Comparison of ENCODE assay signal across 17 mouse cellular contexts in the genomic region with DNA sequence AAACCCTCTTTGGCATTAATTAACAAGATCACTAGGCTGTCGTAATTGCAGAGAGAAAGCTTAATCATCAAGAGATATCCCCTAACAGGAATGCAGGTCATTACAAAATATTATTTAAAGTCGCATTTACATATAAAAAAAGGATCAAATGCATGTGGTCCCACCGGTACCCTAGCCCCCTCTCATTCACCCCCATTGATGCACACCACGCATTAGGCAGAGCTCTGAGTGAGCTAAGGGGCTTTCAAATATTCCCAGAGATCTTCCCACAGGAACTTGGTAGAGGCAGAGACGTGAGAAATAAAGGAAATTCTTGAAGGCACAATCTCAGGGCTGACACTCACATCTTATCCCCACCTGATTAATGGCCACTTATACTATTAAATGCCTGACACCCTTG.
A peak's percentile ranks its signal among the peaks of the same experiment; 100 is the strongest.
DNase-seq lines count a peak whose midpoint lies in the region; ATAC-seq lines count a peak whose summit lies in the region.
"Had no signal": no experiment of that assay in that cellular context is flagged by ENCODE, and none has a peak within 500 bp of the region (broad histone marks: within the 10 kb centered on the region; RNA-seq: fewer than 3 reads in every experiment).

No protein-coding gene starts in this region.

- DNase-seq in forebrain, embryonic 11.5 days (ENCODE audit: low spot score): no peak
- peak; percentile 28 for DNase-seq in forebrain, embryonic 14.5 days (ENCODE audit: low spot score)
- peak; percentile 19 for DNase-seq in midbrain, embryonic 14.5 days
- DNase-seq: adrenal gland, adult 2 months; adrenal gland, postnatal 10 days; adrenal gland, postnatal 25 days; cerebellum, adult 11-12 months; cerebellum, adult 2 months; cerebellum, adult 9-10 months; cerebellum, postnatal 10 days; cerebellum, postnatal 25 days had no signal

- H3K4me1 ChIP-seq in forebrain, embryonic 11.5 days (replicated peaks; ENCODE audit: control insufficient read depth, insufficient read depth, low read length): peaks cover 2% of the 10 kb centered on the region; the same call in 1 of the 2 replicates
- peaks cover 10% of the 10 kb centered on the region; the same call in 1 of the 2 replicates for H3K4me1 ChIP-seq in forebrain, embryonic 15.5 days
- H3K4me1 ChIP-seq in forebrain, embryonic 14.5 days (ENCODE audit: control insufficient read depth, insufficient read depth, low read length): peaks cover 4% of the 10 kb centered on the region; the same call in 1 of the 2 replicates
- 0 out of 2 replicates have a peak, but pooled peaks cover 7% of the 10 kb centered on the region for H3K4me1 ChIP-seq in forebrain, embryonic 16.5 days (replicated peaks; ENCODE audit: control insufficient read depth, insufficient read depth, low read length)
- peaks cover 6% of the 10 kb centered on the region for H3K4me1 ChIP-seq in midbrain, embryonic 14.5 days (ENCODE audit: control insufficient read depth, insufficient read depth, low read length)
- 0 out of 2 replicates have a peak, but pooled peaks cover 2% of the 10 kb centered on the region for H3K4me1 ChIP-seq in midbrain, embryonic 16.5 days (ENCODE audit: control insufficient read depth, insufficient read depth, low read length)
- 0 out of 2 replicates have a peak, but pooled peaks cover 4% of the 10 kb centered on the region for H3K4me1 ChIP-seq in kidney, embryonic 16.5 days (ENCODE audit: insufficient read depth, low read length)
- H3K4me1 ChIP-seq: embryonic facial prominence, embryonic 12.5 days had no signal

- H3K36me3 ChIP-seq in forebrain, embryonic 11.5 days (ENCODE audit: control insufficient read depth, insufficient read depth, low read length): no peaks in the 10 kb centered on the region
- H3K36me3 ChIP-seq in forebrain, embryonic 15.5 days: no peaks in the 10 kb centered on the region
- no peaks in the 10 kb centered on the region for H3K36me3 ChIP-seq in forebrain, embryonic 14.5 days (ENCODE audit: control insufficient read depth, insufficient read depth, low read length)
- no peaks in the 10 kb centered on the region for H3K36me3 ChIP-seq in forebrain, embryonic 16.5 days (ENCODE audit: control insufficient read depth, insufficient read depth)
- H3K36me3 ChIP-seq in midbrain, embryonic 14.5 days (ENCODE audit: control insufficient read depth, insufficient read depth, low read length): no peaks in the 10 kb centered on the region
- no peaks in the 10 kb centered on the region for H3K36me3 ChIP-seq in midbrain, embryonic 16.5 days (ENCODE audit: control insufficient read depth, insufficient read depth, low read length)
- no peaks in the 10 kb centered on the region for H3K36me3 ChIP-seq in kidney, embryonic 16.5 days (ENCODE audit: insufficient read depth, low read length)
- H3K36me3 ChIP-seq: embryonic facial prominence, embryonic 10.5 days; embryonic facial prominence, embryonic 12.5 days had no signal

- no peaks in the 10 kb centered on the region for H3K9me3 ChIP-seq in forebrain, embryonic 11.5 days (ENCODE audit: control insufficient read depth, low read length)
- H3K9me3 ChIP-seq in forebrain, embryonic 15.5 days: no peaks in the 10 kb centered on the region
- no peaks in the 10 kb centered on the region for H3K9me3 ChIP-seq in forebrain, embryonic 14.5 days (replicated peaks; ENCODE audit: control insufficient read depth, low read length)
- H3K9me3 ChIP-seq in forebrain, embryonic 16.5 days (ENCODE audit: control insufficient read depth, low read length): no peaks in the 10 kb centered on the region
- no peaks in the 10 kb centered on the region for H3K9me3 ChIP-seq in midbrain, embryonic 14.5 days (ENCODE audit: control insufficient read depth, low read length)
- H3K9me3 ChIP-seq in midbrain, embryonic 16.5 days (replicated peaks; ENCODE audit: control insufficient read depth, low read length, poor library complexity, severe bottlenecking): no peaks in the 10 kb centered on the region
- H3K9me3 ChIP-seq in kidney, embryonic 16.5 days (ENCODE audit: low read length): no peaks in the 10 kb centered on the region
- H3K9me3 ChIP-seq: embryonic facial prominence, embryonic 10.5 days; embryonic facial prominence, embryonic 12.5 days had no signal

- H3K27ac ChIP-seq in forebrain, embryonic 11.5 days (ENCODE audit: low read depth, low read length): peak overlapping the region; percentile 41; the same call in 1 of the 2 replicates
- no peak overlapping the region for H3K27ac ChIP-seq in forebrain, embryonic 15.5 days (replicated peaks)
- H3K27ac ChIP-seq in forebrain, embryonic 14.5 days (ENCODE audit: low read depth, low read length): no peak overlapping the region
- no peak overlapping the region for H3K27ac ChIP-seq in forebrain, embryonic 16.5 days (ENCODE audit: low read length)
- H3K27ac ChIP-seq in midbrain, embryonic 14.5 days (replicated peaks; ENCODE audit: low read depth, low read length): no peak overlapping the region
- H3K27ac ChIP-seq in midbrain, embryonic 16.5 days (ENCODE audit: low read length): no peak overlapping the region
- no peak overlapping the region for H3K27ac ChIP-seq in kidney, embryonic 16.5 days (ENCODE audit: low read length)
- H3K27ac ChIP-seq: embryonic facial prominence, embryonic 10.5 days; embryonic facial prominence, embryonic 12.5 days had no signal

- 60% methylated on average over 5 of the region's 5 CpGs for WGBS in forebrain, embryonic 11.5 days
- WGBS in forebrain, embryonic 15.5 days: 24% methylated on average over 5 of the region's 5 CpGs
- WGBS in forebrain, embryonic 14.5 days: 19% methylated on average over 5 of the region's 5 CpGs
- WGBS in forebrain, embryonic 16.5 days: 29% methylated on average over 5 of the region's 5 CpGs
- WGBS in midbrain, embryonic 14.5 days: 60% methylated on average over 5 of the region's 5 CpGs
- 54% methylated on average over 5 of the region's 5 CpGs for WGBS in midbrain, embryonic 16.5 days
- 60% methylated on average over 5 of the region's 5 CpGs for WGBS in kidney, embryonic 16.5 days

- H3K4me3 ChIP-seq in forebrain, embryonic 11.5 days (ENCODE audit: low read depth, low read length): no peak overlapping the region
- H3K4me3 ChIP-seq in forebrain, embryonic 15.5 days: no peak overlapping the region
- no peak overlapping the region for H3K4me3 ChIP-seq in forebrain, embryonic 14.5 days (ENCODE audit: low read depth, low read length)
- H3K4me3 ChIP-seq in forebrain, embryonic 16.5 days (replicated peaks; ENCODE audit: low read length): no peak overlapping the region
- H3K4me3 ChIP-seq in midbrain, embryonic 14.5 days (replicated peaks; ENCODE audit: low read depth, low read length): no peak overlapping the region
- H3K4me3 ChIP-seq in midbrain, embryonic 16.5 days (ENCODE audit: low read depth, low read length): no peak overlapping the region
- no peak overlapping the region for H3K4me3 ChIP-seq in kidney, embryonic 16.5 days (ENCODE audit: low read length)
- H3K4me3 ChIP-seq: embryonic facial prominence, embryonic 10.5 days; embryonic facial prominence, embryonic 12.5 days had no signal

- ATAC-seq in forebrain, embryonic 11.5 days (replicated peaks; ENCODE audit: low FRiP score): peak; percentile 70
- ATAC-seq in forebrain, embryonic 15.5 days (replicated peaks): no peak
- ATAC-seq in forebrain, embryonic 14.5 days: no peak
- ATAC-seq in forebrain, embryonic 16.5 days: no peak
- no peak for ATAC-seq in midbrain, embryonic 14.5 days (ENCODE audit: low FRiP score, low TSS enrichment)
- no peak for ATAC-seq in midbrain, embryonic 16.5 days
- ATAC-seq in kidney, embryonic 16.5 days (ENCODE audit: low FRiP score, low TSS enrichment): no peak

- no peak overlapping the region for H3K4me2 ChIP-seq in forebrain, embryonic 11.5 days (ENCODE audit: low read depth, low read length, severe bottlenecking)
- H3K4me2 ChIP-seq in forebrain, embryonic 15.5 days (replicated peaks): no peak overlapping the region
- H3K4me2 ChIP-seq in forebrain, embryonic 14.5 days (ENCODE audit: low read length): no peak overlapping the region
- no peak overlapping the region for H3K4me2 ChIP-seq in forebrain, embryonic 16.5 days (ENCODE audit: low read length)
- H3K4me2 ChIP-seq in midbrain, embryonic 14.5 days (ENCODE audit: low read length): no peak overlapping the region
- no peak overlapping the region for H3K4me2 ChIP-seq in midbrain, embryonic 16.5 days (ENCODE audit: low read length)
- H3K4me2 ChIP-seq in kidney, embryonic 16.5 days (replicated peaks; ENCODE audit: low read depth, low read length): no peak overlapping the region
- H3K4me2 ChIP-seq: embryonic facial prominence, embryonic 12.5 days had no signal

- H3K27me3 ChIP-seq in forebrain, embryonic 11.5 days (ENCODE audit: control insufficient read depth, insufficient read depth, low read length): no peaks in the 10 kb centered on the region
- no peaks in the 10 kb centered on the region for H3K27me3 ChIP-seq in forebrain, embryonic 15.5 days
- no peaks in the 10 kb centered on the region for H3K27me3 ChIP-seq in forebrain, embryonic 14.5 days (replicated peaks; ENCODE audit: control insufficient read depth, insufficient read depth, low read length)
- no peaks in the 10 kb centered on the region for H3K27me3 ChIP-seq in forebrain, embryonic 16.5 days (replicated peaks; ENCODE audit: control insufficient read depth, insufficient read depth, low read length)
- no peaks in the 10 kb centered on the region for H3K27me3 ChIP-seq in midbrain, embryonic 14.5 days (ENCODE audit: control insufficient read depth, insufficient read depth, low read length)
- no peaks in the 10 kb centered on the region for H3K27me3 ChIP-seq in midbrain, embryonic 16.5 days (ENCODE audit: control insufficient read depth, insufficient read depth, low read depth, low read length)
- no peaks in the 10 kb centered on the region for H3K27me3 ChIP-seq in kidney, embryonic 16.5 days (ENCODE audit: insufficient read depth, low read length)

- no peak overlapping the region for H3K9ac ChIP-seq in forebrain, embryonic 11.5 days (ENCODE audit: low read length)
- H3K9ac ChIP-seq in forebrain, embryonic 15.5 days (replicated peaks): no peak overlapping the region
- no peak overlapping the region for H3K9ac ChIP-seq in forebrain, embryonic 14.5 days (ENCODE audit: low read length)
- no peak overlapping the region for H3K9ac ChIP-seq in forebrain, embryonic 16.5 days (replicated peaks; ENCODE audit: low read depth, low read length)
- no peak overlapping the region for H3K9ac ChIP-seq in midbrain, embryonic 14.5 days (replicated peaks; ENCODE audit: low read length)
- no peak overlapping the region for H3K9ac ChIP-seq in midbrain, embryonic 16.5 days (ENCODE audit: low read depth, low read length)
- no peak overlapping the region for H3K9ac ChIP-seq in kidney, embryonic 16.5 days (replicated peaks; ENCODE audit: low read length)
- H3K9ac ChIP-seq: embryonic facial prominence, embryonic 12.5 days had no signal
